Mouse (Mus musculus) heart, adult 2 months (tissue): ENCODE results near the gene Rnaseh2a. TPM values are rescaled to one million over a fixed set of nuclear protein-coding genes. Genes with fewer than 3 reads are reported as not detected.

Source experiments
- DNase-seq, 2 experiments: peaks; one replicate each; pipeline ENCODE4 v3.0.0; 2021
- H3K27ac ChIP-seq: fragments of 200-600 bp; 2 replicates; pipeline ENCODE4 v1.8.1; 2022
- H3K27me3 ChIP-seq: fragments of 200-500 bp; 2 replicates; pipeline ENCODE4 v1.6.1; 2012; ENCODE audit warnings: mild to moderate bottlenecking, low read length, inconsistent platforms, mixed read lengths; ENCODE audit not compliant: control insufficient read depth, insufficient read depth
- H3K36me3 ChIP-seq: fragments of 200-500 bp; 2 replicates; pipeline ENCODE4 v1.6.1; 2012; ENCODE audit warnings: low read length, inconsistent platforms; ENCODE audit not compliant: control insufficient read depth, insufficient read depth
- H3K4me1 ChIP-seq: fragments of 200-500 bp; 2 replicates; pipeline ENCODE4 v1.6.1; 2011; ENCODE audit warnings: low read length; ENCODE audit not compliant: control insufficient read depth, insufficient read depth
- H3K4me3 ChIP-seq: fragments of 200-600 bp; 2 replicates; pipeline ENCODE4 v1.8.1; 2022
- H3K79me2 ChIP-seq: fragments of 200-500 bp; replicated peaks from 2 replicates; pipeline ENCODE4 v1.6.1; 2012; ENCODE audit warnings: mild to moderate bottlenecking, inconsistent platforms, low read length, moderate library complexity, mixed read lengths; ENCODE audit not compliant: control insufficient read depth, insufficient read depth
- H3K9ac ChIP-seq: fragments of 200-500 bp; 2 replicates; pipeline ENCODE4 v1.6.1; 2012; ENCODE audit warnings: low read depth, mild to moderate bottlenecking, control low read depth, inconsistent platforms, low read length, mixed read lengths
- CTCF ChIP-seq: fragments of 200-600 bp; IDR thresholded peaks from 2 replicates; pipeline ENCODE4 v1.8.1; 2022; ENCODE audit warnings: antibody characterized with exemption, mild to moderate bottlenecking, moderate library complexity
- EP300 ChIP-seq: fragments of 200-500 bp; IDR thresholded peaks from 2 replicates; pipeline ENCODE4 v1.6.1; 2011; ENCODE audit warnings: low read depth, low read length, control low read depth; ENCODE audit not compliant: insufficient read depth
- POLR2A ChIP-seq: fragments of 200-500 bp; IDR thresholded peaks from 2 replicates; pipeline ENCODE4 v1.6.1; 2011; ENCODE audit warnings: mild to moderate bottlenecking, low read depth, low read length, control low read depth; ENCODE audit not compliant: insufficient read depth
- WGBS: fragments of 180-500 bp; shearing (Covaris S2); methylation state at CpG from one replicate; pipeline ENCODE4 v1.1.7; 2018; 5-methylcytosine and 5-hydroxymethylcytosine counted together
- intact Hi-C: fragments of 180-260 bp; cut with DNase I; formaldehyde crosslinking; loops from one replicate; pipeline ENCODE4 v1.15.1; 2025
- polyA plus RNA-seq: library from polyadenylated mRNA; depleted of rRNA; stranded (reverse); fragments of >200 nt; gene quantifications from 2 replicates; pipeline ENCODE4 v1.2.3, GENCODE M21; 2012
- total RNA-seq, 2 experiments: library from RNA; stranded (reverse); gene quantifications; 2 replicates each; pipeline ENCODE4 v1.2.3; 2021

Rnaseh2a gene
- total and polyA plus RNA-seq, 3 experiments = 33.7 to 50.5 (median 38.1) TPM

DNA sequence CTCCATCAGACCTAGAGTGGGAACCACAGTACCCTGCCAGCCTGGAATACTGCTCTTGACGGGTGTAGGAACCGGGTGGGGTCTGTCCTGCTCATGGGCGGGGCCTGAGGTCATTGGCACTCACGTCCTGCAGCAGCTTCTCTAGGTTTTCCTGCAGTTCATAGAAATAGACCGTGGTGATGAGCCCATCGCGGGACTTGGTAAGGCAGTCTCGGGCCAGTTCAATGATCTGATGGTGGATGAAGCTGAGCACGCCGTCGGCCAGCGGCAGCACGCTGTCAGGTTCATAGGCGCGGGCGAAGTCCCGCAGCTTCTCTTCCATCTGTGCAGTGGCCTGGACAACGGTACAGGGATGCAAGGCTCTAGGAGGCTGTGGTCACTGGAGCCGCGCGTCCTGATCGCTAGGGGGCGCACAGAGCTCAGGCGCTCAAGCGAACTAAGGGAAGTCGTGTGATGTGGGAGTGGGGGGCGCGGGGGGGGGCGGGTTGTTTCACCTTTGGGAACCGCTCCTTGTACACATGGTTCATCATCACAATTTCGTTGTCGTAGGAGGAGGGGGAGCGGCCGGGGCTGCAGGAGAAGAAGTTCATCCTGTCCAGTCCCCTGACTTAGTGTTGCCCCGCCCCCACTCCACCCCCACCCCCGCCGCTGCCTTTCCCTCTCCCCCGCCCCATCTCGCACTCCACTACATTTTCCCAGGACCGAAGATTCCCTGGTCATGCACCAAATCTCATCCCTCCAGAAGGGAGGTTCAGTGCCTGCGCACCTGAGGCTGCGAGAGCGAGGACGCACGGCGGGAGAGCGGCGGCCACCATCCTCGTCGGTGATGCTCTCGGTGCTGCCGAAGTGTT is 40.9 kb downstream of the Rnaseh2a start:
- Histone ChIP-seq H3K79me2 (no peaks in the 10 kb centered on the region), H3K27me3 (peaks cover 6% of the 10 kb centered on the region; the same call in 1 of the 2 replicates), H3K27ac (no peak overlapping the region), H3K36me3 (no peaks in the 10 kb centered on the region), H3K4me1 (no peaks in the 10 kb centered on the region), H3K4me3 (no peak overlapping the region), H3K9ac (no peak overlapping the region)
- peak; percentile 64 to 77 for DNase-seq
- 6% methylated on average over 48 of the region's 52 CpGs for WGBS
- intact Hi-C loops = loop anchor here (1.0 kb wide), 1 partner anchor 70 kb away; no protein-coding TSS in a partner anchor
- TF ChIP-seq POLR2A = no peak
- TF ChIP-seq CTCF = peak; percentile 72

DNA sequence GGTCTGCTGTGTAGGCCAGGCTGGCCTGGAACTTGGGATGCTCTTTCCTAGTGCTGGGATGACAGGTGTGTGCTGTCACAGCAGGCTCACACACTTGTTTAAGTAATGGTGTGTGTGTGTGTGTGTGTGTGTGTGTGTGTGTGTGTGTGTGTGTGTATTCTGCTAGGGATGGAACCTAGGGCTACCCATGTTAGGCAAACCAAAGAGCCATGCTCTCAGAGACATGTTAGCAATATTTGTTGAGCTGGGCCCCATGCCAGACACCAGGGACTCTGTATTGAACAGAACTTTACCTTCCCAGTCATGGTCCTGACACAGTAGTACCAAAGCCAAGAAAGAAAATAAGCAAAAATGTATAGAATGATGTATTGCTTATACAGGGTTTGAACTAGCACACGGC is 42.1 kb downstream of the Rnaseh2a start:
- Histone ChIP-seq H3K4me1 (no peaks in the 10 kb centered on the region), H3K4me3 (no peak overlapping the region), H3K27ac (no peak overlapping the region), H3K9ac (no peak overlapping the region), H3K27me3 (peaks cover 5% of the 10 kb centered on the region; the same call in 1 of the 2 replicates), H3K79me2 (no peaks in the 10 kb centered on the region), H3K36me3 (no peaks in the 10 kb centered on the region)
- DNase-seq = no peak
- intact Hi-C loops = no loop called here
- 83% methylated on average over 1 of the region's 1 CpGs for WGBS
- no peak for TF ChIP-seq EP300
- TF ChIP-seq POLR2A = no peak
- no peak for TF ChIP-seq CTCF

DNA sequence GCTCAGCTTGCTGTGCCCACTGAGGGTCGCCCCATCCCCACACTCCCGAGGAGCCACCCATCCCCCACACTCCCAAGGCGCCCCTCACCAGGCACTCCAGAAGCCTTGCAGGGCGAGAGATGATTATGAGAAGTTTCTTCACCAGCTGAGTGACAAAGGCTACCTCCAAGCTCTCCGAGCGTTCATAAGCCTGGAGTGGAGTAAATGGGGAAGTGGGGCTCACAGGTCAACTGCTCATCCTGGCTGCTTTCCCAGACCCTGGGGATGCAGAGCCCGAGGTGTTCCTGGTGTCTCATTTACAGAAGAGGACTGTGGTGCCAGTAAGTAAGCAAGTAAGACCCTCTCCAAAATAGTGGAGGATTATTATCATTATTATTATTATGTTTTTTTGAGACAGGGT is 44.0 kb downstream of the Rnaseh2a start:
- intact Hi-C loops = no loop called here
- no peak for DNase-seq
- Histone ChIP-seq H3K9ac (no peak overlapping the region), H3K27me3 (peaks cover 5% of the 10 kb centered on the region; the same call in 1 of the 2 replicates), H3K4me3 (no peak overlapping the region), H3K36me3 (no peaks in the 10 kb centered on the region), H3K79me2 (no peaks in the 10 kb centered on the region), H3K4me1 (no peaks in the 10 kb centered on the region), H3K27ac (no peak overlapping the region)
- WGBS = 57% methylated on average over 7 of the region's 7 CpGs
- TF ChIP-seq CTCF = no peak
- TF ChIP-seq POLR2A = no peak
- TF ChIP-seq EP300 = no peak

DNA sequence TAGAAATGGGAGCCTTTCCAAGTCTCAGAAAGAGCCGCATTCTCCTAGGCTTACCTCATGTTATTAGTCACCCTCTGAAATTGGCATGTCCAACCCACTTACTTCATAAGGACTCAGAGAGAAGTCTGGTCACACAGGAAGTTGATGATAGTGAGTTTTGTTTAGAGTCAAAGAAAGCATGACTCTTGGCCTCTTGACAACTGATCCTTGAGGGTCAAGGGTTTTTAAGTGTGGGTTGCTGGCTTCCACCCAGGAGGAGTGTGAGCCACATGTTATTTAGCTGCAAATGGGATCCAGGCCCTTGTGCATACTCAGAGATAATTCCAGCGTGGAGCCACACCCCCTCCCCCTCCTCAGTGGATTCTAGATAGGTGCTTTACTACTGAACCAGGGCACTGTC is 48.0 kb downstream of the Rnaseh2a start:
- Histone ChIP-seq H3K36me3 (no peaks in the 10 kb centered on the region), H3K4me1 (no peaks in the 10 kb centered on the region), H3K27ac (no peak overlapping the region), H3K79me2 (no peaks in the 10 kb centered on the region), H3K4me3 (no peak overlapping the region), H3K9ac (no peak overlapping the region), H3K27me3 (peaks cover 2% of the 10 kb centered on the region; the same call in 1 of the 2 replicates)
- TF ChIP-seq EP300 = no peak
- TF ChIP-seq POLR2A = no peak
- no peak for TF ChIP-seq CTCF
- intact Hi-C loops = no loop called here
- no peak for DNase-seq
- WGBS = 11% methylated on average over 2 of the region's 2 CpGs

DNA sequence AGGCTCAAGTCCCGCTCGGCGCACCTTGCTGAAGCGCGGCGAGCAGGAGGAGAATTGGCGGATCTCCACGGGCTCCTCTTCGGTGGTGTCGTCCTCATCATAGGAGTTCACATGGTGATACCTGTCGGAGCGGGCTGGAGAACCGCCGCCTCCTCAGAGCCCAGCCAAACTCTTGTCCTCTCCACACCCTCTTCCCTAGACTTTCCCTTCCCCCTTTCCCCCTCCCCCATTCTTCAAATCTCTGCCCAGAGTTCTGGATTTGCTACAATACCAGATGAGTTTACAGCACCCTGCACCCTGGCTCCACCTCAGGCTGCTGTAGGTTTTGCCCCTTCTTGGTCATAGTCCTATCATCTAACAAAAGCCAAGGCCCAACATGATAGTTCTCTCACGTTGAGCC is 50.9 kb downstream of the Rnaseh2a start:
- TF ChIP-seq EP300 = no peak
- no peak for TF ChIP-seq CTCF
- TF ChIP-seq POLR2A = no peak
- intact Hi-C loops = no loop called here

DNA sequence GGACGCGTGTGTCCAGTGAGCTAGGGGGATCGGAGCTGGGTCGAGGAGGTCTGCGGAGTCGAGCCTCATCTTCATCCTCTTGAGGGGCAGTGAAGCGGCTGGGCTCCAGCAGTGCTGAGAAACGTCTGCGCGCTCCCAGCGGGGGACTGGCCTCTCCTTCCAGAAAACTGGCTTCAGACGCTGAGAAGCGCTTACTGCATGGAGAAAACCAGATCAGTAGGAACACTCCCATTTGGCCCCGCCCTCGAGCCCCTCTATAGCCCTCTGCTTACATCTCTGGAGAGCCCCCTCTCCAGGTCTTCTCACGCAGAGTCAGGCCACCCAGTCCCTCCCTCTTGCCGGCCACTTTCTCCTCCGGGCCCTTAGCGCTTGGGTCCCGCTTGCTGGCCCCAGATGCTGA is 51.8 kb downstream of the Rnaseh2a start:
- H3K27me3 ChIP-seq = peaks cover 3% of the 10 kb centered on the region
- no peak for DNase-seq

More for the DNA sequence above, 50.9 kb downstream of the Rnaseh2a start:
- Histone ChIP-seq H3K4me1 (no peaks in the 10 kb centered on the region), H3K9ac (no peak overlapping the region), H3K4me3 (no peak overlapping the region), H3K27me3 (peaks cover 1% of the 10 kb centered on the region; the same call in 1 of the 2 replicates), H3K79me2 (no peaks in the 10 kb centered on the region), H3K27ac (no peak overlapping the region), H3K36me3 (no peaks in the 10 kb centered on the region)
- DNase-seq = no peak
- 85% methylated on average over 15 of the region's 15 CpGs for WGBS

More for the DNA sequence above, 51.8 kb downstream of the Rnaseh2a start:
- no peak overlapping the region for H3K9ac ChIP-seq
- TF ChIP-seq CTCF = no peak
- no peak for TF ChIP-seq POLR2A
- no peak for TF ChIP-seq EP300
- intact Hi-C loops = no loop called here
- no peaks in the 10 kb centered on the region for H3K36me3 ChIP-seq
- H3K4me1 ChIP-seq = no peaks in the 10 kb centered on the region; the same call in 1 of the 2 replicates
- H3K27ac ChIP-seq = no peak overlapping the region
- H3K4me3 ChIP-seq = no peak overlapping the region
- H3K79me2 ChIP-seq = no peaks in the 10 kb centered on the region
- 31% methylated on average over 20 of the region's 20 CpGs for WGBS
